Mouse (Mus musculus): ENCODE measurements around the gene Mtx1. TPM values are rescaled to one million over a fixed set of nuclear protein-coding genes. Genes with fewer than 3 reads are reported as not detected.

The Mtx1 gene
- 182 and 196 TPM in 2 replicates for polyA plus RNA-seq (2014; fragmentation: Nextera tagmentation; extraction: Ambion mirVana)

DNA sequence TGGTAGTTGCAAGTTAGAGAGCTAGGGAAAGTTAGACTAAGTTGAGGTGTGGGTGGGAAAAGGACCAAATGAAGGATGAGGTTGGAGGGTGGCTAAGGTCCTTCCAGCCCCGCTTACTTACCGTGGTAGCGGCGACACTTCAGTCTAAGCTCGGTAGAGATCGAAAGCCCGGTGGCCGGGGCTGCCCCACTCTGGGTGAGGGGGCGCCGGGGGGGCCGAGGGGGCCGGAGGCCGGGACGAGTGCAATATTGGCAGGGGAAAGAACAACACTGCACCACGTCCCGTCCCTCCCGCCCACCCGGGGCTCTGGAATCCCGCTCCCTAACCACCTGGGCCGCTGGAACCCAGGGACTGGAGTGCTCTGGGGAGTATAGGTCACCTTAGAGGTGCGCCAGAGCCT is at the start of gene Mtx1:
Gene Mtx1, minus strand, starts transcription at position 189 of the 400 bp plus-strand sequence.
- WGBS, result 3% methylated on average over 21 of the region's 21 CpGs
- H3K4me2 ChIP-seq (replicated peaks; ENCODE audit: low read depth, low read length), result peak within 1 kb of the TSS; percentile 86
- H3K36me3 ChIP-seq (ENCODE audit: control insufficient read depth, insufficient read depth, low read length), result no peaks in the 10 kb centered on the region
- H3K27ac ChIP-seq (ENCODE audit: low read length), result peak within 1 kb of the TSS; percentile 77; the same call in 1 of the 2 replicates
- H3K4me1 ChIP-seq (ENCODE audit: control insufficient read depth, insufficient read depth, low read length), result peaks cover 19% of the 10 kb centered on the region
- H3K27me3 ChIP-seq (ENCODE audit: control insufficient read depth, insufficient read depth, low read length), result no peaks in the 10 kb centered on the region
- H3K4me3 ChIP-seq (ENCODE audit: low read depth, low read length), result peak within 1 kb of the TSS; percentile 35
- peak within 1 kb of the TSS; percentile 30; the same call in 1 of the 2 replicates for H3K9ac ChIP-seq (replicated peaks; ENCODE audit: low read depth, low read length)
- no peak; the same call in 1 of the 2 replicates for ATAC-seq (ENCODE audit: insufficient number of reproducible peaks, insufficient read depth, low FRiP score, low read depth)
- no peaks in the 10 kb centered on the region for H3K9me3 ChIP-seq (ENCODE audit: control insufficient read depth, low read depth, low read length)

DNA sequence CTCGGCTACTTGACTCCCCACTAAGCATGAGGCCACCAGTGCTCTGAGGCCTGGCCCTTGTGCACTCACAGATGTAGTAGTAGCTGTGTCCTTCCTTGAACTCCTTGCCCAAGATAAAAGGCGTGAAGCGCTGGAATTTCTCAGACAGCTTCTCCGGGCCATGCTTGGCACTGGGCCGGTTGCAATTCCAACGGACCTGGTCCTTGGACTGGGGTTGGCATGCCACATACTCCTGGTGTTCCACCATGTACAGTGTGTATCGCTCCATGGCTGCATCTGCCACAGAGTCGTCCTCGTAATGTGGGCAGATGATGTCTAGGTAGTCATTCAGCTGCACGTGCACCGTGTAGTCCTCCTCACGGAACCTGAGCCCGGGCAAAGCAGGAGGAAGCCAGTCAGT is 49.2 kb upstream of the Mtx1 start:
- ATAC-seq (ENCODE audit: insufficient number of reproducible peaks, insufficient read depth, low FRiP score, low read depth), result no peak
- no peaks in the 10 kb centered on the region for H3K9me3 ChIP-seq (ENCODE audit: control insufficient read depth, low read depth, low read length)
- H3K4me3 ChIP-seq (ENCODE audit: low read depth, low read length), result no peak overlapping the region
- no peak overlapping the region for H3K4me2 ChIP-seq (replicated peaks; ENCODE audit: low read depth, low read length)
- peaks cover 29% of the 10 kb centered on the region for H3K4me1 ChIP-seq (ENCODE audit: control insufficient read depth, insufficient read depth, low read length)
- H3K9ac ChIP-seq (replicated peaks; ENCODE audit: low read depth, low read length), result no peak overlapping the region
- no peaks in the 10 kb centered on the region for H3K27me3 ChIP-seq (ENCODE audit: control insufficient read depth, insufficient read depth, low read length)
- WGBS, result 89% methylated on average over 13 of the region's 13 CpGs
- H3K36me3 ChIP-seq (ENCODE audit: control insufficient read depth, insufficient read depth, low read length), result peaks cover 7% of the 10 kb centered on the region; the same call in 1 of the 2 replicates
- no peak overlapping the region for H3K27ac ChIP-seq (ENCODE audit: low read length)

DNA sequence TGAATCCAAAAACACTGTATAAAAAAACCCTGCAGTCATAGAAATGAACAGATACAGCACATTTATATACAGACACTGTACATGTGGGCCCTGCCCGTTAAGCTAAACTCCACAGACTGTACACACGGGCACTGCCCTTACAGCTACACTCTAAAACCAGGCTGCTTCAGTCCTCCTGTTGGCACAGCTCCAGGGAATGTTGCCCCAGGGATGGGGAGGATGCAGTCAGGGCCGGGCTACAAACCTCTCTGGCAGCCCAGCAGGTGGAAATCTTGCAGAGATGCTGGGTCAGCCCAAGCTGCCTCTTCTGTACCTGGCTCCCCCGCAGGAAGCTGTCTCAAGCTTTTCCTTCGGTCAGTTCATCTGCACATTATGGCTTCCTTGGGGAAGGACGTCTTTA is 44.9 kb upstream of the Mtx1 start:
- no peak overlapping the region for H3K27ac ChIP-seq (ENCODE audit: low read length)
- no peak for ATAC-seq (ENCODE audit: insufficient number of reproducible peaks, insufficient read depth, low FRiP score, low read depth)

GRCm38 (mm10) chr3:89270891-89271290 is 44.0 kb upstream of the Mtx1 start:
- Histone ChIP-seq H3K9ac (replicated peaks; ENCODE audit: low read depth, low read length) (peak overlapping the region; percentile 49; the same call in 1 of the 2 replicates), H3K4me2 (replicated peaks; ENCODE audit: low read depth, low read length) (peak overlapping the region; percentile 64), H3K27me3 (ENCODE audit: control insufficient read depth, insufficient read depth, low read length) (no peaks in the 10 kb centered on the region), H3K4me1 (ENCODE audit: control insufficient read depth, insufficient read depth, low read length) (peaks cover 32% of the 10 kb centered on the region), H3K36me3 (ENCODE audit: control insufficient read depth, insufficient read depth, low read length) (peaks cover 2% of the 10 kb centered on the region), H3K27ac (ENCODE audit: low read length) (peak overlapping the region; percentile 68; the same call in 1 of the 2 replicates), H3K4me3 (ENCODE audit: low read depth, low read length) (peak overlapping the region; percentile 51), H3K9me3 (ENCODE audit: control insufficient read depth, low read depth, low read length) (no peaks in the 10 kb centered on the region)
- ATAC-seq (ENCODE audit: insufficient number of reproducible peaks, insufficient read depth, low FRiP score, low read depth), result no peak
- WGBS, result 73% methylated on average over 6 of the region's 6 CpGs

More for the DNA sequence above, 44.9 kb upstream of the Mtx1 start:
- Histone ChIP-seq H3K36me3 (ENCODE audit: control insufficient read depth, insufficient read depth, low read length) (peaks cover 7% of the 10 kb centered on the region), H3K4me2 (replicated peaks; ENCODE audit: low read depth, low read length) (no peak overlapping the region), H3K4me1 (ENCODE audit: control insufficient read depth, insufficient read depth, low read length) (peaks cover 30% of the 10 kb centered on the region), H3K9ac (replicated peaks; ENCODE audit: low read depth, low read length) (no peak overlapping the region), H3K27me3 (ENCODE audit: control insufficient read depth, insufficient read depth, low read length) (no peaks in the 10 kb centered on the region), H3K9me3 (ENCODE audit: control insufficient read depth, low read depth, low read length) (no peaks in the 10 kb centered on the region), H3K4me3 (ENCODE audit: low read depth, low read length) (no peak overlapping the region)
- 65% methylated on average over 6 of the region's 6 CpGs for WGBS

GRCm38 (mm10) chr3:89270051-89270755 is 43.3 kb upstream of the Mtx1 start, which contains the start of gene Slc50a1:
Slc50a1 (minus strand) TSS chr3:89270570.
- Histone ChIP-seq H3K27me3 (ENCODE audit: control insufficient read depth, insufficient read depth, low read length) (no peaks in the 10 kb centered on the region), H3K9ac (replicated peaks; ENCODE audit: low read depth, low read length) (peak within 1 kb of the TSS; percentile 49), H3K4me3 (ENCODE audit: low read depth, low read length) (peak within 1 kb of the TSS; percentile 51), H3K4me2 (replicated peaks; ENCODE audit: low read depth, low read length) (peak within 1 kb of the TSS; percentile 64), H3K9me3 (ENCODE audit: control insufficient read depth, low read depth, low read length) (no peaks in the 10 kb centered on the region), H3K4me1 (ENCODE audit: control insufficient read depth, insufficient read depth, low read length) (peaks cover 34% of the 10 kb centered on the region), H3K27ac (ENCODE audit: low read length) (peak within 1 kb of the TSS; percentile 68), H3K36me3 (ENCODE audit: control insufficient read depth, insufficient read depth, low read length) (no peaks in the 10 kb centered on the region; the same call in 1 of the 2 replicates)
- ATAC-seq (ENCODE audit: insufficient number of reproducible peaks, insufficient read depth, low FRiP score, low read depth), result peak; percentile 39; the same call in 1 of the 2 replicates
- WGBS, result 2% methylated on average over 39 of the region's 39 CpGs

DNA sequence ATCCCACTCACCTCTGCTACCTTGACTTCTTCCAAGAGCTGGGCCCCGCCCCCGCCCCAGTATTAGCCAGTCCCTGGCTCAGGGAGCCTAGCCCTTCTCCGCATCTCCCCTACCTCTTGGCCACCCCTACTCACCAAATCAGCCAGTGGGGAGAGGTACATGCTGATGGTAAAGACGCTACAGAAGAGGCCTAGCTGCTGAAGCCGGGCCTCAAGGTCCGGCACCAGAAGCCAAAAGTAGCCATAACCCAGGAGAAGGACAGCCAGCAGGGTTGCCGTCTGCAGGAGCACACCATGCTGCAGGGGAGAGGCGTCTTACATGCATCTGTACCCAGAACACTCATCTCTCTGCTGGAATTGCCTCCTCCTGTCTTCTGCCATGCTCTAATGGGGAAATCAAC is 42.0 kb upstream of the Mtx1 start:
- Histone ChIP-seq H3K9ac (replicated peaks; ENCODE audit: low read depth, low read length) (no peak overlapping the region), H3K9me3 (ENCODE audit: control insufficient read depth, low read depth, low read length) (no peaks in the 10 kb centered on the region), H3K36me3 (ENCODE audit: control insufficient read depth, insufficient read depth, low read length) (no peaks in the 10 kb centered on the region; the same call in 1 of the 2 replicates), H3K4me3 (ENCODE audit: low read depth, low read length) (no peak overlapping the region), H3K4me1 (ENCODE audit: control insufficient read depth, insufficient read depth, low read length) (peaks cover 34% of the 10 kb centered on the region), H3K27me3 (ENCODE audit: control insufficient read depth, insufficient read depth, low read length) (no peaks in the 10 kb centered on the region), H3K27ac (ENCODE audit: low read length) (no peak overlapping the region; the same call in 1 of the 2 replicates), H3K4me2 (replicated peaks; ENCODE audit: low read depth, low read length) (0 out of 2 replicates have a peak overlapping the region, but pooled peaks have one; percentile 64)
- 61% methylated on average over 8 of the region's 8 CpGs for WGBS
- no peak for ATAC-seq (ENCODE audit: insufficient number of reproducible peaks, insufficient read depth, low FRiP score, low read depth)

DNA sequence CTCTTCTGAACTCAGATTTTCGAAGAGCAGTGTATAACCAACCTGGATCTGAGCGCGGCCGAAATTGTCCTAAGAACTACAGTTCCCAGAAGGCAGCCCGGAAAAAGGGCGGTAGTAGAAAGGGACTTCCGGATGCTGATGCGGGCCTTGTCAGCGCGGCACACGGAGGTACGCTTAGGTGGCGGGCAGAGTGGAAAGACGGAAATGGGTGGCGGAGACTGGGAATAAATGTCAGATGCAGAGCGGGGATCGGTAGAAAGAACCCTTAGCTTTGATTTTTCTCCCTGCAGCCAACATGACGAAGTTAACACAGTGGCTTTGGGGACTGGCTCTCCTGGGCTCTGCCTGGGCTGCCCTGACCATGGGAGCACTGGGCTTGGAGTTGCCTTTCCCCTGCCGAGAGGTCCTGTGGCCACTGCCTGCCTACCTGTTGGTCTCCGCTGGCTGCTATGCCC is 39.6 kb upstream of the Mtx1 start:
- Histone ChIP-seq H3K4me1 (ENCODE audit: control insufficient read depth, insufficient read depth, low read length) (peaks cover 34% of the 10 kb centered on the region), H3K27me3 (ENCODE audit: control insufficient read depth, insufficient read depth, low read length) (no peaks in the 10 kb centered on the region), H3K27ac (ENCODE audit: low read length) (peak overlapping the region; percentile 40; the same call in 1 of the 2 replicates), H3K4me2 (replicated peaks; ENCODE audit: low read depth, low read length) (peak overlapping the region; percentile 93), H3K9me3 (ENCODE audit: control insufficient read depth, low read depth, low read length) (no peaks in the 10 kb centered on the region), H3K9ac (replicated peaks; ENCODE audit: low read depth, low read length) (peak overlapping the region; percentile 93), H3K36me3 (ENCODE audit: control insufficient read depth, insufficient read depth, low read length) (no peaks in the 10 kb centered on the region; the same call in 1 of the 2 replicates), H3K4me3 (ENCODE audit: low read depth, low read length) (peak overlapping the region; percentile 77)
- WGBS, result under 1% methylated on average over 20 of the region's 20 CpGs
- ATAC-seq (ENCODE audit: insufficient number of reproducible peaks, insufficient read depth, low FRiP score, low read depth), result peak; percentile 83

DNA sequence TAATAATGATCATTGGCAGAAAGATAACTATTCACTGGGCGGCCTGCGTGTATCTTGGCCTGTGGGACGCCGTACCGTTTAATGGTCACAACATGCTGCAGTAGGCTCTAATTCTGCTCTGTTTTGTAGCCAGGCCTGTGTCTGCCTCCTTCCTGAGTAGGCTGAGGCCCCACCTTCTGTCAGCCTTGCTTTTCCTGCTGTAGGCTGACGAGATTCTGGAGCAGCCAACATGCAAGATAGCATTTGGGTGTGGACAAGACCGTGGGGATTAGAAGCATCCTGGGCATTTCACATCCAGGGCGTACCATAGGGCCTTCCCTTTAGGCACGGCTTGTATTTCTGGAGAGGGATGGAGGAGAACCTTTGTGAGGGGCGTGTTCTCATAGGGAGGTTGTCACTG is 35.5 kb upstream of the Mtx1 start:
- ATAC-seq (ENCODE audit: insufficient number of reproducible peaks, insufficient read depth, low FRiP score, low read depth), result no peak
- Histone ChIP-seq H3K4me2 (replicated peaks; ENCODE audit: low read depth, low read length) (no peak overlapping the region), H3K4me1 (ENCODE audit: control insufficient read depth, insufficient read depth, low read length) (peaks cover 9% of the 10 kb centered on the region; the same call in 1 of the 2 replicates), H3K9ac (replicated peaks; ENCODE audit: low read depth, low read length) (no peak overlapping the region), H3K36me3 (ENCODE audit: control insufficient read depth, insufficient read depth, low read length) (no peaks in the 10 kb centered on the region), H3K9me3 (ENCODE audit: control insufficient read depth, low read depth, low read length) (no peaks in the 10 kb centered on the region), H3K27ac (ENCODE audit: low read length) (no peak overlapping the region), H3K27me3 (ENCODE audit: control insufficient read depth, insufficient read depth, low read length) (no peaks in the 10 kb centered on the region), H3K4me3 (ENCODE audit: low read depth, low read length) (no peak overlapping the region)
- 65% methylated on average over 10 of the region's 10 CpGs for WGBS

Data from stomach, embryonic 14.5 days (tissue).